Mouse (Mus musculus) left cerebral cortex, postnatal 10 days (tissue): ENCODE data around the gene Bcl7a. TPM values are rescaled to one million over a fixed set of nuclear protein-coding genes. Genes with fewer than 3 reads are reported as not detected.

ENCODE experiments used
- DNase-seq, 2 experiments: peaks; one replicate each; pipeline ENCODE4 v3.0.0; 2021 to 2022; ENCODE audit warnings: low spot score in 2 of 2, mixed read lengths in 1 of 2; ENCODE audit errors: extremely low spot score in 1 of 2
- intact Hi-C: fragments of 180-260 bp; cut with DNase I; formaldehyde crosslinking; loops from one replicate; pipeline ENCODE4 v1.15.1; 2025
- total RNA-seq, 2 experiments: library from RNA; stranded (reverse); gene quantifications; 2 replicates each; pipeline ENCODE4 v1.2.3; 2021

The Bcl7a gene
- total RNA-seq, 2 experiments from 2014 or later, result 81.4 to 83.3 TPM

DNA sequence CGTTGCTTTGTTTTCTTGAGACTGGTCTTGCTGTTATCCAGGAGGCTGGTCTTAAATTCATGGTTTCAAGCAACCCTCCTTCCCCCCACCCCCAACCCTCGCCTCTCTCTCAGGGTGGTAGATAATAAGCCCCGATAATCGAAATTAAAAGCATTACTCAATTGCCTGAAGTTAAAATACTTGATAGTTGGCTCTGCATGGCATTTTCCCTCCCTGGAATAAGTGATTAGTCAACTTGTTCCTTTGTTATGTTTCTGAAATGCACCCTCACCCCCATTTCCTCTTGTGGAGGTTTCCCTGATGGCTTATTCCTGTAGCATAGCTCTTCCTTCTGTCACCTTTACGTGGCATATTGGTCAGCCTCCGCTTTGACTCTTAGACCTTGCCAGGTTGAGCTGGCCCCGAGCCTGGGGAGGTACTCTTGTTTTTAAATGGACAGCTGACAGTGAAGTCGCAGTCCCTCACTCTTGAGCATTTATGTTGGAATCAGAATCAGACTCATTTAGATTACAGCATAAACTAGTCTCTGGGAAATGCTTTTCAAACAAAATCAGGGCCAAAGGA is 53.3 kb downstream of the Bcl7a start:
- intact Hi-C loops, result no loop called here
- no peak for DNase-seq

DNA sequence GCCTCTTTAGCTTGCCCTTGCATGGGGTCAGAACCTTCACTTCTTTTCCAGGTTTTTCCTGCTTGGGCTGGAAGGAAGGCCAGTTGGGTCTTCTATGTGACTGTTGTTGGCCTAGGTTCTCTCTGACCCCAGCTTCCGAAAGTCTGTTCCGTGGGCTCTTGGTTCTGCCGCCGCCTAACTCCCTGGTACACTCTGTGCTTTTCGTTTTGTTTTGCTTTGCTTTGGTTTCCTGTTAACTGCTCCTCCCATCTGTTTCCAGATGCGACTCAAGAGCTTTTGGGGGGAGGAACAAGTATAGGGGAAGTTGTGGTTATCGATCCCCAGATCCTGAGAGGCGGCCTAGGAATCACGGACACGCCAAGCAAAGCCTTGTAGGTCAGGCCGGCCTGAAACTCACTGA is 54.2 kb downstream of the Bcl7a start:
- intact Hi-C loops, result no loop called here
- DNase-seq, result no peak

DNA sequence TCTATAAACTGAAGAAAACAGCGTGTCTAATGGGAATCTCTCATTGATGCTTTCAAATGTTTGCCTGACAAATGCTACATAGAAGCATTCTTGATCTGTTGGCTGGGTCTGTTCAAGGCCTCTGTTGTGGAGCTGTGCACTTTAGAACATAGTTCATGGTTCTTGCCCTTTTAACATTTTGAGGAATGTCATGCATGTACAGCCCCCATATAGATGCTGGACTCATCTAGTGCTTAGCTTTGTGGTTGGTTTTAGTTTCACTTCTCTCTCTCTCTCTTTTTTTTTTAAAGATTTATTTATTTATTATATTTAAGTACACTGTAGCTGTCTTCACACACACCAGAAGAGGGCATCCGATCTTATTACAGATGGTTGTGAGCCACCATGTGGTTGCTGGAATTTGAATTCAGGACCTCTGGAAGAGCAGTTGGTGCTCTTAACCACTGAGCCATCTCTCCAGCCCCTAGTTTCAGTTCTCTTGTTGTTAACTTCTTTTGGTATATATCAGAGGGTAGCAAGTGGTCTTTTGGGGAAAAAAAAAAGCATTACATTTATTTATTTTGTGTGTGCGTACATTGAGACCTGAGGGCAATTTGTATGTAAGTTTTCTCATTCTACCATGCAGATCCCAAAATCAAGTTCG is 55.3 kb downstream of the Bcl7a start:
- intact Hi-C loops, result no loop called here
- no peak for DNase-seq

- no peak for DNase-seq
- intact Hi-C loops, result no loop called here
Measured at GRCm38 (mm10) chr5:123404480-123404879, 60.8 kb downstream of the Bcl7a start.

- no peak for DNase-seq
- intact Hi-C loops, result no loop called here
Measured at GRCm38 (mm10) chr5:123406952-123407351, 63.3 kb downstream of the Bcl7a start.

- DNase-seq, result no peak
Measured at GRCm38 (mm10) chr5:123408176-123408575, 64.5 kb downstream of the Bcl7a start.

GRCm38 (mm10) chr5:123412193-123412592 is 68.6 kb downstream of the Bcl7a start:
- intact Hi-C loops, result no loop called here
- no peak for DNase-seq

More at GRCm38 (mm10) chr5:123408176-123408575, 64.5 kb downstream of the Bcl7a start:
- intact Hi-C loops, result no loop called here

DNA sequence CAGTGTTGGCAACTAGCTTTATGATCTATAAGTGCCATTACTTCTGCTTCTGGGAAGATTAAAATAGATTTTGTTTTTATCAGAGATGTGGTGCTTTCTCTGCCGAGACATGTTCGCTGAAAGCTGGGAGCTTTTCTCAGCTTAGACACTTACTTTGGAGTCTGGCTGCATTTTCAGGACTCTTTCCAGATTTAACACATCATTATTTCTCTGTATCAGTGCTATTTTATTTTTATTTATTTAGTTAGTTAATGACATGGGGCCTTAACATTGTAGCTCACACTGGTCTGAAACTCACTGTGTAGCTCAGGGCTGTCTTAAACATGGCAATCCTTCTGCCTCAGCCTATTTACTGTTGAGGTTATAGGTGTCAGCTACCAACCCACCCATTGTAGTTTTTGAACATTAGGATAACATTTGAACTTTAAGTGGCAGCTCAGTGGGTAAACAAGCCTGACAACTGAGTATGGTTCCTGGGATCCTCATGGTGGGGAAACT is 70.3 kb downstream of the Bcl7a start:
- intact Hi-C loops, result no loop called here

GRCm38 (mm10) chr5:123416149-123416548 is 72.5 kb downstream of the Bcl7a start:
- intact Hi-C loops, result no loop called here
- DNase-seq, result no peak

More for the DNA sequence above, 70.3 kb downstream of the Bcl7a start:
- no peak for DNase-seq

- intact Hi-C loops, result no loop called here
Measured at GRCm38 (mm10) chr5:123416566-123417518, 73.2 kb downstream of the Bcl7a start.

DNA sequence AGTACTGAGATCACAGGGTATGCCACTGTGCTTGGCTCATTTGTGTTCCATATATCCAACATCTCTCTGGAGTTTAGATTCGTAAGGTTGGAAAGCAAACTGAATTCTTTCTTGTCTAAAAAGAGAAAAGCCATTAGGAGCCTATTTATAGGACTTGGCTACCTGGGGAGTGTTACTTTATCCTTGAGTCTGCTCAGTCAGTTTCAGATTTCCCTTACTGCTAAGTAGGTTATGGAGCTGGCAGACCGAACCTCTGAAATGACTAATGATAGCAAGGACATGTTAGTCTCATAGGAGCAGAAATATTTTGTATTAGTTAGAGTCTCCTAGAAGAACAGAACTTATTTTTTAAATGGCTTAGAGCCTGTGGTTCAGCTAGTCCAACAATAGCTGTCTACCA is 80.3 kb downstream of the Bcl7a start:
- DNase-seq, result no peak
- intact Hi-C loops, result no loop called here

More at GRCm38 (mm10) chr5:123416566-123417518, 73.2 kb downstream of the Bcl7a start:
- no peak for DNase-seq

Other genes starting within 250 kb of the Bcl7a start
- 10 to 100 TPM; 56.0 to 56.7 TPM for gene Rhof, start 211.1 kb upstream of the Bcl7a start, total RNA-seq
- 10 to 100 TPM; 30.3 to 32.6 TPM for gene Setd1b, start 201.6 kb upstream of the Bcl7a start, total RNA-seq
- gene Psmd9, start 174.4 kb upstream of the Bcl7a start, total RNA-seq, result 10 to 100 TPM; 37.9 to 38.9 TPM
- not detected for gene Hpd, start 161.1 kb upstream of the Bcl7a start, total RNA-seq
- 1 to 10 TPM; 6.3 to 7.2 TPM for gene Wdr66, start 91.7 kb upstream of the Bcl7a start, total RNA-seq
- gene Mlxip, start 51.0 kb downstream of the Bcl7a start, total RNA-seq, result 10 to 100 TPM; 22.6 to 24.6 TPM
- gene Lrrc43, start 145.5 kb downstream of the Bcl7a start, total RNA-seq, result 1 to 10 TPM; 1.4 to 2.1 TPM
- gene Il31, start 145.7 kb downstream of the Bcl7a start, total RNA-seq, result not detected
- 1 to 10 TPM; 1.1 to 1.2 TPM for gene B3gnt4, start 166.6 kb downstream of the Bcl7a start, total RNA-seq
- gene Diablo, start 180.3 kb downstream of the Bcl7a start, total RNA-seq, result 10 to 100 TPM; 41.3 to 45.8 TPM
- 1 to 10 TPM; 4.7 to 5.0 TPM for gene Gm49027, start 181.7 kb downstream of the Bcl7a start, total RNA-seq
- 10 to 100 TPM; 70.1 to 76.9 TPM for gene Vps33a, start 229.2 kb downstream of the Bcl7a start, total RNA-seq